Mouse (Mus musculus) heart, adult 2 months (tissue): ENCODE data around the gene Setd7.

Source experiments
- CTCF ChIP-seq: fragments of 200-600 bp; IDR thresholded peaks from 2 replicates; pipeline ENCODE4 v1.8.1; 2022; ENCODE audit warnings: antibody characterized with exemption, mild to moderate bottlenecking, moderate library complexity
- POLR2A ChIP-seq: fragments of 200-500 bp; IDR thresholded peaks from 2 replicates; pipeline ENCODE4 v1.6.1; 2011; ENCODE audit warnings: mild to moderate bottlenecking, low read depth, low read length, control low read depth; ENCODE audit not compliant: insufficient read depth

- TF ChIP-seq CTCF = no peak
- TF ChIP-seq POLR2A = no peak
These were observed 13.2 kb upstream of the Setd7 start for GRCm38 (mm10) chr3:51573915-51574314.
